Mouse (Mus musculus): ENCODE data around the gene Phykpl. TPM values are rescaled to one million over a fixed set of nuclear protein-coding genes. Genes with fewer than 3 reads are reported as not detected.
"Not testable (repeated sequence)": the region's sequence is repeated elsewhere in the genome, so short reads cannot be mapped to it uniquely, and the experiment has no call there.

The Phykpl gene
- polyA plus RNA-seq, 1 experiment from 2014 or later: 17.6 TPM

GRCm38 (mm10) chr11:51607096-51607738 lies 22.7 kb downstream of the Phykpl start:
- no peaks in the 10 kb centered on the region for H3K27me3 ChIP-seq (replicated peaks; ENCODE audit: low read depth, poor library complexity, severe bottlenecking)
- peak overlapping the region; percentile 100 for H3K4me3 ChIP-seq
- H3K9me3 ChIP-seq: no peaks in the 10 kb centered on the region
- no peak for DNase-seq (ENCODE audit: low spot score)
- 13% methylated on average over 15 of the region's 15 CpGs for WGBS
- peak overlapping the region; percentile 100 for H3K27ac ChIP-seq (replicated peaks)
- peaks cover 36% of the 10 kb centered on the region for H3K4me1 ChIP-seq
- peaks cover 41% of the 10 kb centered on the region for H3K36me3 ChIP-seq (replicated peaks)

- DNase-seq (ENCODE audit: low spot score): no peak
- 85% methylated on average over 3 of the region's 3 CpGs for WGBS
- Histone ChIP-seq H3K27ac (replicated peaks) (no peak overlapping the region), H3K36me3 (replicated peaks) (peaks cover 19% of the 10 kb centered on the region), H3K4me3 (no peak overlapping the region), H3K9me3 (no peaks in the 10 kb centered on the region), H3K4me1 (peaks cover 17% of the 10 kb centered on the region), H3K27me3 (replicated peaks; ENCODE audit: low read depth, poor library complexity, severe bottlenecking) (no peaks in the 10 kb centered on the region)
Measured at GRCm38 (mm10) chr11:51609266-51609909, 24.8 kb downstream of the Phykpl start.

GRCm38 (mm10) chr11:51609940-51610339 lies 25.4 kb downstream of the Phykpl start:
- not testable (repeated sequence) for H3K9me3 ChIP-seq; H3K4me3 ChIP-seq; DNase-seq (ENCODE audit: low spot score); H3K27ac ChIP-seq (replicated peaks); H3K27me3 ChIP-seq (replicated peaks; ENCODE audit: low read depth, poor library complexity, severe bottlenecking)
- peaks cover 17% of the 10 kb centered on the region for H3K4me1 ChIP-seq
- WGBS: 90% methylated on average over 5 of the region's 5 CpGs
- peaks cover 14% of the 10 kb centered on the region for H3K36me3 ChIP-seq (replicated peaks)

GRCm38 (mm10) chr11:51614256-51614655 lies 29.7 kb downstream of the Phykpl start:
- H3K9me3 ChIP-seq: no peaks in the 10 kb centered on the region
- no peaks in the 10 kb centered on the region for H3K36me3 ChIP-seq (replicated peaks)
- no peak for DNase-seq (ENCODE audit: low spot score)
- peaks cover 17% of the 10 kb centered on the region for H3K4me1 ChIP-seq
- 0 out of 2 replicates have a peak overlapping the region, but pooled peaks have one; percentile 88 for H3K27ac ChIP-seq (replicated peaks)
- H3K27me3 ChIP-seq (replicated peaks; ENCODE audit: low read depth, poor library complexity, severe bottlenecking): no peaks in the 10 kb centered on the region
- H3K4me3 ChIP-seq: no peak overlapping the region
- 77% methylated on average over 8 of the region's 8 CpGs for WGBS

GRCm38 (mm10) chr11:51615129-51615528 lies 30.6 kb downstream of the Phykpl start:
- WGBS: 39% methylated on average over 7 of the region's 7 CpGs
- Histone ChIP-seq H3K27ac (replicated peaks) (peak overlapping the region; percentile 88), H3K9me3 (no peaks in the 10 kb centered on the region), H3K4me3 (peak overlapping the region; percentile 56), H3K27me3 (replicated peaks; ENCODE audit: low read depth, poor library complexity, severe bottlenecking) (no peaks in the 10 kb centered on the region), H3K4me1 (peaks cover 18% of the 10 kb centered on the region), H3K36me3 (replicated peaks) (no peaks in the 10 kb centered on the region)
- no peak for DNase-seq (ENCODE audit: low spot score)

GRCm38 (mm10) chr11:51615601-51616000 lies 31.0 kb downstream of the Phykpl start:
- DNase-seq (ENCODE audit: low spot score): peak; percentile 83
- peak overlapping the region; percentile 56 for H3K4me3 ChIP-seq
- peaks cover 23% of the 10 kb centered on the region for H3K4me1 ChIP-seq
- peak overlapping the region; percentile 88 for H3K27ac ChIP-seq (replicated peaks)
- no peaks in the 10 kb centered on the region for H3K27me3 ChIP-seq (replicated peaks; ENCODE audit: low read depth, poor library complexity, severe bottlenecking)
- no peaks in the 10 kb centered on the region for H3K36me3 ChIP-seq (replicated peaks)
- 2% methylated on average over 14 of the region's 14 CpGs for WGBS
- H3K9me3 ChIP-seq: no peaks in the 10 kb centered on the region

GRCm38 (mm10) chr11:51616113-51616512 lies 31.6 kb downstream of the Phykpl start:
- peak overlapping the region; percentile 56 for H3K4me3 ChIP-seq
- DNase-seq (ENCODE audit: low spot score); H3K36me3 ChIP-seq (replicated peaks); H3K27me3 ChIP-seq (replicated peaks; ENCODE audit: low read depth, poor library complexity, severe bottlenecking); H3K9me3 ChIP-seq: not testable (repeated sequence)
- peak overlapping the region; percentile 88; the same call in 1 of the 2 replicates for H3K27ac ChIP-seq (replicated peaks)
- 91% methylated on average over 7 of the region's 7 CpGs for WGBS
- peaks cover 28% of the 10 kb centered on the region for H3K4me1 ChIP-seq

GRCm38 (mm10) chr11:51617693-51618092 lies 33.1 kb downstream of the Phykpl start:
- no peak overlapping the region for H3K27ac ChIP-seq (replicated peaks)
- 7% methylated on average over 4 of the region's 4 CpGs for WGBS
- no peaks in the 10 kb centered on the region for H3K27me3 ChIP-seq (replicated peaks; ENCODE audit: low read depth, poor library complexity, severe bottlenecking)
- H3K9me3 ChIP-seq: no peaks in the 10 kb centered on the region
- no peak overlapping the region for H3K4me3 ChIP-seq
- H3K4me1 ChIP-seq: peaks cover 33% of the 10 kb centered on the region
- peaks cover 19% of the 10 kb centered on the region for H3K36me3 ChIP-seq (replicated peaks)
- peak; percentile 66 for DNase-seq (ENCODE audit: low spot score)

- Histone ChIP-seq H3K36me3 (replicated peaks) (peaks cover 32% of the 10 kb centered on the region), H3K4me1 (peaks cover 33% of the 10 kb centered on the region), H3K27ac (replicated peaks) (peak overlapping the region; percentile 88), H3K27me3 (replicated peaks; ENCODE audit: low read depth, poor library complexity, severe bottlenecking) (no peaks in the 10 kb centered on the region), H3K4me3 (peak overlapping the region; percentile 92), H3K9me3 (no peaks in the 10 kb centered on the region)
- DNase-seq (ENCODE audit: low spot score): no peak
- WGBS: 53% methylated on average over 8 of the region's 8 CpGs
Measured at GRCm38 (mm10) chr11:51618894-51619408, 34.4 kb downstream of the Phykpl start.

- WGBS: under 1% methylated on average over 51 of the region's 51 CpGs
- H3K27ac ChIP-seq (replicated peaks): peak within 1 kb of the TSS; percentile 88
Measured at GRCm38 (mm10) chr11:51619409-51620060, 35.0 kb downstream of the Phykpl start, which contains the start of gene Nhp2. Nhp2 (plus strand) TSS chr11:51619735.

GRCm38 (mm10) chr11:51620084-51620483 lies 35.5 kb downstream of the Phykpl start:
- H3K4me3 ChIP-seq: peak overlapping the region; percentile 92
- peaks cover 43% of the 10 kb centered on the region for H3K36me3 ChIP-seq (replicated peaks)
- no peak for DNase-seq (ENCODE audit: low spot score)
- no peaks in the 10 kb centered on the region for H3K27me3 ChIP-seq (replicated peaks; ENCODE audit: low read depth, poor library complexity, severe bottlenecking)
- H3K9me3 ChIP-seq: no peaks in the 10 kb centered on the region
- H3K4me1 ChIP-seq: peaks cover 26% of the 10 kb centered on the region
- WGBS: 2% methylated on average over 11 of the region's 11 CpGs
- H3K27ac ChIP-seq (replicated peaks): peak overlapping the region; percentile 88

More at GRCm38 (mm10) chr11:51619409-51620060, 35.0 kb downstream of the Phykpl start, which contains the start of gene Nhp2:
- Histone ChIP-seq H3K9me3 (no peaks in the 10 kb centered on the region), H3K27me3 (replicated peaks; ENCODE audit: low read depth, poor library complexity, severe bottlenecking) (no peaks in the 10 kb centered on the region), H3K36me3 (replicated peaks) (peaks cover 38% of the 10 kb centered on the region), H3K4me1 (peaks cover 31% of the 10 kb centered on the region), H3K4me3 (peak within 1 kb of the TSS; percentile 92)
- DNase-seq (ENCODE audit: low spot score): peak; percentile 95

GRCm38 (mm10) chr11:51621776-51622175 lies 37.2 kb downstream of the Phykpl start:
- DNase-seq (ENCODE audit: low spot score): no peak
- no peaks in the 10 kb centered on the region for H3K27me3 ChIP-seq (replicated peaks; ENCODE audit: low read depth, poor library complexity, severe bottlenecking)
- H3K27ac ChIP-seq (replicated peaks): no peak overlapping the region
- H3K4me3 ChIP-seq: peak overlapping the region; percentile 92
- H3K4me1 ChIP-seq: peaks cover 16% of the 10 kb centered on the region
- H3K36me3 ChIP-seq (replicated peaks): peaks cover 60% of the 10 kb centered on the region
- WGBS: 96% methylated on average over 2 of the region's 2 CpGs
- no peaks in the 10 kb centered on the region for H3K9me3 ChIP-seq

Measured in embryonic facial prominence, embryonic 10.5 days (tissue).